In genomic region chr17:74711627-74712026, GRCm38 (mm10) we compare ENCODE assay signal across 24 mouse cellular contexts. TPM values are rescaled to one million over a fixed set of nuclear protein-coding genes. Genes with fewer than 3 reads are reported as not detected.
DNase-seq lines count a peak whose midpoint lies in the region; ATAC-seq and TF ChIP-seq lines count a peak whose summit lies in the region.
"Had no signal": no experiment of that assay in that cellular context is flagged by ENCODE, and none has a peak within 500 bp of the region (broad histone marks: within the 10 kb centered on the region; RNA-seq: fewer than 3 reads in every experiment).

No protein-coding gene starts in this region.

- H3K27ac ChIP-seq in bone marrow macrophage, adult 2 months (ENCODE audit: insufficient read depth, low read depth, low read length) = peak overlapping the region; percentile 86
- H3K27ac ChIP-seq in limb, embryonic 15.5 days = peak overlapping the region; percentile 54; the same call in 1 of the 2 replicates
- H3K27ac ChIP-seq in macrophage = peak overlapping the region; percentile 62
- H3K27ac ChIP-seq: forebrain, embryonic 10.5 days; heart, adult 2 months; layer of hippocampus, adult 2 months; neural tube, embryonic 12.5 days; stomach, postnatal 0 days had no signal

- no peaks in the 10 kb centered on the region for H3K36me3 ChIP-seq in limb, embryonic 15.5 days
- no peaks in the 10 kb centered on the region for H3K36me3 ChIP-seq in macrophage (ENCODE audit: inconsistent target)
- H3K36me3 ChIP-seq: embryonic facial prominence, embryonic 13.5 days; forebrain, embryonic 10.5 days; neural tube, embryonic 12.5 days had no signal

- no peak for ATAC-seq in limb, embryonic 15.5 days (ENCODE audit: insufficient number of reproducible peaks, low FRiP score, low TSS enrichment, low read depth)
- ATAC-seq: hindbrain, embryonic 16.5 days; Patski had no signal

- H3K4me1 ChIP-seq in bone marrow macrophage, adult 2 months (ENCODE audit: control insufficient read depth, insufficient read depth, low read length) = peaks cover 35% of the 10 kb centered on the region
- H3K4me1 ChIP-seq in limb, embryonic 15.5 days = peaks cover 2% of the 10 kb centered on the region; the same call in 1 of the 2 replicates
- H3K4me1 ChIP-seq: embryonic facial prominence, embryonic 13.5 days; forebrain, embryonic 10.5 days; neural tube, embryonic 12.5 days had no signal

- H3K9ac ChIP-seq in limb, embryonic 15.5 days = no peak overlapping the region
- H3K9ac ChIP-seq: embryonic facial prominence, embryonic 13.5 days; neural tube, embryonic 12.5 days had no signal

- TF ChIP-seq POLR2A in bone marrow macrophage, adult 2 months (IDR thresholded peaks at IDR 0.05; ENCODE audit: borderline replicate concordance, low read depth, low read length) = no peak

- DNase-seq in NIH3T3 (ENCODE audit: low read depth) = peak; percentile 71
- no peak for DNase-seq in gastrocnemius, postnatal 36 days
- DNase-seq in thymus, postnatal 36 days = no peak
- DNase-seq in embryo, embryonic 9.5 days (ENCODE audit: extremely low spot score) = no peak
- DNase-seq: adrenal gland, postnatal 25 days; cerebellum, adult 9-10 months; gastrocnemius, postnatal 14 days; heart, adult 2 months; heart, postnatal 4 days; kidney, adult 2 months; kidney, postnatal 10 days; lung, adult 2 months; right cerebral cortex, adult 18-20 months had no signal

- TF ChIP-seq CTCF in bone marrow macrophage, adult 2 months (IDR thresholded peaks at IDR 0.05; ENCODE audit: low read depth, low read length) = no peak

- intact Hi-C loops in gastrocnemius, postnatal 36 days (cut with DNase I) = no loop called here

- H3K79me2 ChIP-seq in macrophage (ENCODE audit: inconsistent target) = no peaks in the 10 kb centered on the region

- H3K9me3 ChIP-seq in limb, embryonic 15.5 days = no peaks in the 10 kb centered on the region
- H3K9me3 ChIP-seq: embryonic facial prominence, embryonic 13.5 days; forebrain, embryonic 10.5 days; neural tube, embryonic 12.5 days had no signal

- WGBS in limb, embryonic 15.5 days = 58% methylated on average over 8 of the region's 8 CpGs
- WGBS in macrophage (ENCODE audit: missing documents) = 94% methylated on average over 8 of the region's 8 CpGs

- H3K4me2 ChIP-seq in limb, embryonic 15.5 days = no peak overlapping the region
- H3K4me2 ChIP-seq: embryonic facial prominence, embryonic 13.5 days; midbrain, embryonic 11.5 days; neural tube, embryonic 12.5 days had no signal

- no peaks in the 10 kb centered on the region for H3K27me3 ChIP-seq in limb, embryonic 15.5 days
- H3K27me3 ChIP-seq: Patski had no signal

- no peak overlapping the region for H3K4me3 ChIP-seq in bone marrow macrophage, adult 2 months (ENCODE audit: insufficient read depth, low read length)
- no peak overlapping the region for H3K4me3 ChIP-seq in limb, embryonic 15.5 days
- H3K4me3 ChIP-seq in macrophage (ENCODE audit: inconsistent target) = no peak overlapping the region
- H3K4me3 ChIP-seq: embryonic facial prominence, embryonic 13.5 days; forebrain, embryonic 10.5 days; heart, adult 2 months; layer of hippocampus, adult 2 months; neural tube, embryonic 12.5 days had no signal

RNA-seq across cellular contexts. Expression of gene Ttc27, which starts 5.9 kb away (rescaled TPM):
- polyA plus RNA-seq in bone marrow macrophage, adult 2 months (2012; ENCODE audit: insufficient read depth, insufficient read length, missing spikeins) = 10.8 and 11.0 TPM in 2 replicates
- 20.0 and 20.2 TPM in 2 replicates for polyA plus RNA-seq in limb, embryonic 15.5 days (2015; fragmentation: Nextera tagmentation; extraction: Ambion mirVana)
- 10 to 100 TPM in 23 of 26 experiments, 1 to 10 TPM in 3; 6.0 to 44.6 (median 20.9) TPM for total RNA-seq in macrophage (2018; cell fraction: chromatin; rRNA removed)
- 10 to 100 TPM in 7 of 26 experiments, 1 to 10 TPM in 19; 5.8 to 12.4 (median 9.2) TPM for total RNA-seq in macrophage (2018; cell fraction: cytosol; rRNA removed)
- total RNA-seq in macrophage (2018; cell fraction: nucleus; rRNA removed) = 10 to 100 TPM in 18 of 26 experiments, 1 to 10 TPM in 8; 6.2 to 27.7 (median 13.4) TPM
- 5.7 to 15.0 TPM (median 5.9 TPM) in 3 replicates for polyA plus RNA-seq in macrophage (2018)
- 10 to 100 TPM in 1 of 2 experiments, 1 to 10 TPM in 1; 8.9 to 11.0 TPM for total RNA-seq in gastrocnemius, postnatal 36 days (2021)
